Mouse (Mus musculus): ENCODE data around the gene Eif4e1b.

- TF ChIP-seq POLR2A (IDR thresholded peaks at IDR 0.05; ENCODE audit: low read depth, low read length) = no peak
- no peak for TF ChIP-seq CTCF (IDR thresholded peaks at IDR 0.05; ENCODE audit: borderline replicate concordance, insufficient read depth, low read length)
Measured at GRCm38 (mm10) chr13:54828508-54828907, 44.7 kb downstream of the Eif4e1b start.
